Mouse (Mus musculus) layer of hippocampus, adult 2 months (tissue): ENCODE data around the gene Nup210. TPM values are rescaled to one million over a fixed set of nuclear protein-coding genes. Genes with fewer than 3 reads are reported as not detected.

Experiments
- DNase-seq, 2 experiments: peaks; one replicate each; pipeline ENCODE4 v3.0.0; 2022; ENCODE audit warnings: low spot score in 2 of 2
- H3K27ac ChIP-seq: fragments of 200-600 bp; 2 replicates; pipeline ENCODE4 v1.8.1; 2022
- H3K4me3 ChIP-seq: fragments of 200-600 bp; 2 replicates; pipeline ENCODE4 v1.8.1; 2022; ENCODE audit warnings: mild to moderate bottlenecking
- CTCF ChIP-seq: fragments of 200-600 bp; conservative IDR thresholded peaks from 2 replicates; pipeline ENCODE4 v1.8.1; 2022; ENCODE audit warnings: antibody characterized with exemption, mild to moderate bottlenecking, moderate library complexity
- total RNA-seq, 2 experiments: library from RNA; stranded (reverse); gene quantifications; 2 replicates each; pipeline ENCODE4 v1.2.3; 2021

Nup210 gene
- total RNA-seq, 2 experiments from 2014 or later, result 19.9 to 22.3 TPM

DNA sequence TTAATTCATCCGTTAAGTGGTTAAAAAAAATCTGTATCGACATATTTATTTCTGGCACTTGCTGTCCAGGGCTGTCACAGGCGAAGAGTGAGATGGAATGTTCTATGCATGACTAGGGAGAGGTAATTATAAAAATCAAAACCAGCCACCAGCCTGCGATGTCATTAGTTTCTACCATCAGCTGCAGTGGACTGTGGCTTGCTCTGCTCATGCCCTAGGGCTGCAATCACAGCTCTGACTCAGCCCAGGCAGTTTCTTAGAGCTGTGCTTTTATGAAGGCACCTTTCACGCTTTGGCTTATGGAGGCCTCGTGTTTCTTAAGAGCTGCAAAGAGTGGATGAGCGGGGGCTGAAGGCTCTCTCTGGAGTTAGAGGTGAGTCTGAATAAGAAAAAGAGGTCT, 95.8 kb downstream of the Nup210 start:
- H3K27ac ChIP-seq, result no peak overlapping the region
- DNase-seq, result no peak

DNA sequence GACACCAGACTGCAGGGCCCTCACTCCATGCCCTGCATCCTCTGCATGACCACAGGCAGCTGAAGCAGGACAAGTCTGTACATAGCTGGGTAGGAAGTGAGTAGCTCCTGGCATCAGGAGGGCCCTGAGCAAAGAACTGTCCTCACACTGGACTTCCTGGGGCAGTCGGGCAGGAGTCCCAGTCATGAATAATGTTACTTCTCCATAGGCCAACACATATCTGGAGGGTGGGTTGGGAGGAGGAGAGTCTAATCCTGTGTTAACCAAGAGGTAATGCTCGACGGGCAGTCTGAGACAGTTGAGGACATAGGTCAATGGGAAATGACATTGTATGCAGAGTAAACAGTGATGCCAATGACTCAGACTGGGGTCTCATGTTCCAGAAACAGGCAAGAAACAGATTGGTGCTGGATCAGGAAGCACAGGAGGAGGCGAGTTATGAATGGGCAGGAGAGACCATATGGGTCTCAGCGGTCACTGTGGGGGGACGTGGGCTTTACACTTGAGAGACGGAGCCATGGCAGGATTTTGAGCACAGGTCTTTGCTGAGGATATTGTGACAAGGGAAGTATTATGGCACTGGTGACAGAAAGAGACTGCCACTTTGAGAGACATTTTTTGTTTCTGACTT, 99.9 kb downstream of the Nup210 start:
- no peak overlapping the region for H3K27ac ChIP-seq
- no peak for DNase-seq
- H3K4me3 ChIP-seq, result no peak overlapping the region
- TF ChIP-seq CTCF, result no peak

More for the DNA sequence above, 95.8 kb downstream of the Nup210 start:
- no peak overlapping the region for H3K4me3 ChIP-seq
- no peak for TF ChIP-seq CTCF

DNA sequence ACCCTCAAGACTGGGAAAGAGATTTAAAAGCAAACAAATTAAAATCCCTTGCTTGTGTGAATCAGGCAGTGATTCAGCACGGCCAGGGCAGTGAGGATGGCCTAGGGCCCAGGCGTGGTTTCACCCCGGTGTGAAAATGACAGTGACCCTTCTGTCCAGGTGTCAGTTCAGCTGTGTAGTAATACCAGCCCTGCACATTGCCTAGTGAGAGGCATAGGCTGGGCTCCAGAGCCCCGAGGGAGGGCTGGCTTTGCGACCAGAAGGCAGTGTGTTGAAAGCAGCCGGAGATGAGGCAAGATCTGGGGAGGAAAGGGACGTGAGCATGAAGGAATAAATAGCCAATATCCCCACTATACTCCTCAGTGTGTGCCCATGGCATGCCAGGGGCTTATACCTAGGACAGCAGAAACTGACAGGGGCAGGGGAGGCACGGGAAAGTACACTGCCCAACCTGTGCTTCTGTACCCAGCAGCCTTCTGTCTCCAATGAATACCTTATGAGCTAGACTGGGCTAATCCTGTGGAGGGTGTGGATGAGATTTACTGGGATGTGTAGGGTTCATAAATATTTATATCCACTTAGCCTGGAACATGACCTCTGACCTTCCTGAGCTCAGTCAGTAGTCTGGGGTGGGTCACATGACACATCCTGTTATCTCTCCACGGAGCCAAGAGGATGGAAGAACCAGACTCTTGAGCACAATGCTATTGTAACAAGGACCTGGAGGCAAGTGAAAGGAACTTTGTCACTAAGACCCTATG, 102.3 kb downstream of the Nup210 start:
- Histone ChIP-seq H3K27ac (no peak overlapping the region), H3K4me3 (no peak overlapping the region)
- no peak for TF ChIP-seq CTCF
- no peak for DNase-seq

DNA sequence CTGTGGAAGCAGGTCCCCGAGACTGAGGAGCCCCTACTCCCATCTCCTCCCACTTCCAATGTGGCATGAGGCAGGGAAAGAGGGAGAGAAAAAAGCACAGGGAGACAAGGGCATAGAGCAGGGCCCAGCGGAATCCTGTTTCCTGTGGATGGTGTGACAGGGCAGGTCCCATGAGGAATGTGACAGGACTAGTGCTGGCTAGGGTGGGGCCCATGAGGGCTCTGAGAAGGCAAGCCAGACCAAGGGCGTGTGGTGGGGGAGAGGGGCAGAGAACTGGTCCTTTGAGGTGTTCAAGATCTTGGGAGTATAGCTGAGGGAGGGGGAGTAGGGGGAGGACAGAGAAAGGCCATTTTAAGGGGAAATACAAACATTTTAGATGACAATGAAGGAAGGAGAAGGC, 104.2 kb downstream of the Nup210 start:
- TF ChIP-seq CTCF, result no peak
- H3K4me3 ChIP-seq, result no peak overlapping the region
- no peak for DNase-seq

DNA sequence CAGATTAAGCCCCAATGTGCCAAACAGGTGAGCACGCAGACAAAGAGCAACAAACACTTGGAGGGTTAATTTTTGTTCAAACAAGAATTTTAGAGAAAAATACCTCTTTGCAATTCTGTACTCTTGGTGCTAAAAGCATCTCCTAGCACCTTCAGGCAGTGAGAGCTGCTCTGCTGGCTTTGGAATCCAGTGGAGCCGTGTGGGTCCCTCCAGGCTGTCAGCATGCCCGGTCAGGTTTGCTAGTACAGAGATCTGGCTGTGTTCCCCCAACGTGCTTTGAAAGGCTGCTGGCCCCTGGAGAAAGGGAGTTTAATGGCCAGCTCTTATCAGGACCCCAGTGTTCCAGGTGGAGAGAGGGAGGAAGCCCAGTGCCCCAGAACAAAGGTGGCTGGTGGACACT, 105.1 kb downstream of the Nup210 start:
- H3K4me3 ChIP-seq, result no peak overlapping the region
- TF ChIP-seq CTCF, result no peak
- H3K27ac ChIP-seq, result no peak overlapping the region
- DNase-seq, result no peak

More for the DNA sequence above, 104.2 kb downstream of the Nup210 start:
- H3K27ac ChIP-seq, result no peak overlapping the region

DNA sequence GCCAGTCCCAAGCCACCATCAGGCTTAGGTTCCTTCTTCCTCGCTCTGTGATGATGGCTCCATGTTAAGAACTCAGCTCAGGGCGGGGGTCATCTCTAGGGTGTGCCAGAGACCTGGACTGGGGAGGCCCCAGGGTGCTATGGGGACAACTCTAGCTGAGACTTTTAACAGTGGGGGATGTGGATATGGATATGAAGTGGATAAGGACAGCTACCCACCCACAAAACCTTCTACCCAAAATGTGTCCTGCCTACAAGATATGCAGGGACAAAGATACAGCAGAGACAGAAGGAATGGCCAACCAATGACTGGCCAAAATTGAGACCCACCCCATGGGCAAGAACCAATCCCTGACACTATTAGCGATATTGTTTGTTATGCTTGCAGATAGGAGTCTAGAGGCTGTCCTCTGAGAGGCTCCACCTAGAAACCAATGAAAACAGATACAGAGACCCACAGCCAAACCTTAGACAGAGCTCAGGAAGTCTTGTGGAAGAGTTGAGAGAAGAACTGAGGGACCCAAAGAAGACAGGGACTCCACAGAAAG, 108.3 kb downstream of the Nup210 start:
- Histone ChIP-seq H3K27ac (no peak overlapping the region), H3K4me3 (no peak overlapping the region)
- no peak for DNase-seq
- TF ChIP-seq CTCF, result no peak

DNA sequence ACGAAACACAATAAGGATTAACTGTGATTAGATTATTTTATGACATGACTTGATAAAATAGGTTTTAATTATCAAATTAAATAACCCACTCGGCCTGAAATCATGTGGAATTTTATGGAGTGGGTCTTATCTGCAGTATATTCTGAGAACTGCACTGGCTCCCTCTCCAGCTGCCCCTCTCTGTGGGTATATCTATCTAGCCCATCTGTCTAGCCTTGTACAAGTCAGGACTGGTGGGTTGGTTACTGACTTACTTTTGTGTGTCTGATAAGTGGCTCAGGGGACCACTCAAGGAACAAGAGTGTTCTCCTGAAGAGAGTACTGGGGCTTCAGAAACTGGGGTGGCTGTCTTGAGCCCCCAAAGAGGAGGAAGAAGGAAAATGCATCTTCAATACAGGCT, 109.4 kb downstream of the Nup210 start:
- Histone ChIP-seq H3K4me3 (no peak overlapping the region), H3K27ac (no peak overlapping the region)
- no peak for TF ChIP-seq CTCF
- DNase-seq, result no peak

DNA sequence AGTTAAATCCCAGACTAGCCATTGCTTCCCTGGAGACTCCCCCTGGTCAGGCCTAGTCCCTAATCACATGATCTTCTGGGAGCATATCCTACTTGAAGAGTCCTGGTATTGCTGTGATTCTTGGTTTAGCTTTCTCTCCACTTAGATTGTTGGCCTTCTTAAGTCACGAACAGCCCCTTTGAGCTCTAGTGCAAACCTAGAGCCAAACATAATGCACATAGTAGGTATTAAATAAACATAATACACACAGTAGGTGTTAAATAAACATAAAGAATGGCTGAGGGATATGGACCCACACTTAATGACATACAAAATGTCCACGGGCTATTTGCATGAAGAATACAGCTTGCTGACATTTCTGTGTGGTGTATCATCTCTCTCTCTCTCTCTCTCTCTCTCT, 112.5 kb downstream of the Nup210 start:
- DNase-seq, result no peak
- no peak overlapping the region for H3K27ac ChIP-seq
- TF ChIP-seq CTCF, result no peak
- H3K4me3 ChIP-seq, result no peak overlapping the region

DNA sequence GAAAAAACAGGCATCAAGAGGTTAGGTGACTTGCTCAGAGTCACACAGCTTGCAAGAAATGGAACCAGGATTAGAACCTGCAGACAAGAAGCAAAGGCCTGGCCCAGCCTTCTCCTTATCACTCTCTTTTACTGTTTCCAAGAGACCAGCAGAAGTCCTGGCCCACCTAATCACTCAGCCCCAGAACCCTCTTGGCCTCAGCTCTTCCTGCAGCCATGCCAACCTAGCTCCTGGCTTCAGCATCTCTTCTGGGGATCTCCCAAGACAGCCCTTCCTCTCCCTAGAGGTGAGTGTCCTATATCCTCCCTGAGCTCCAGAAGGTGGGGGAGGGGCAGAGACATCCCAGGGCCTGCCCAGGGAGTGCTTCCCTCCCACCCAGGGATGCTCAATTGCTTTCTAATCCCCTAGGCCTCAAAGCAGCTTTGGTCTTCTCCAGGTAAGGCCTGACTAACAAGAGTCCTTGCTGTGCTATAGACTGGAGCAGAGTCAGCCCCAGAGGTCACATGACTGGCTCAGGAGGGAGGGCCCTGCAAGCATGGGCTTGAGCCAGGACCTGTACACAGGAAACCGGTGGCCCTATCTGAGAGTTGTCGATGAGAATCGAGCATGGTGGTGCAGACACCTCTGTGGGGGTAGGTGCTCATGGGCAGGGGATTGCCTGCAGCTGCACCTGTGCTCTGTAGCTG, 113.2 kb downstream of the Nup210 start:
- no peak for TF ChIP-seq CTCF
- no peak overlapping the region for H3K27ac ChIP-seq

DNA sequence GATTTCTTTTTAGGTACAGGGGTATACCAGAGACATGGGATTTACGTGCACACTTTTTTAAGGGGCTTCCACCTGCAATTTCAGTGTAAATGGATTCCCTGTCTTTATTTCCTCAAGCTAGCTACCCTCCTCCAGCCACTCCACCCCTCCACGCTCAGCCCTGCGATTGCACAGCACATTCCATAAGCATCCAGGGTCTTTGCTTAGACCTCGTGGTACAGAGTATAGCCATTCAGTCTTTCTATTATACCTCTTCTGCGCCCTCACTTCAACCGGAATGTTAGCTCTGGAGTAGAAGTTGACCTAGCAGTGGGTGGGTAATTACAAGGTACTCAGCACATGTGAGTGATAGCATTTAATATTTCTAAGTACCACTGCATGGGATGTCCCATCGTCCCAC, 115.1 kb downstream of the Nup210 start:
- DNase-seq, result no peak
- Histone ChIP-seq H3K27ac (peak overlapping the region; percentile 83), H3K4me3 (no peak overlapping the region)
- no peak for TF ChIP-seq CTCF

More for the DNA sequence above, 113.2 kb downstream of the Nup210 start:
- no peak overlapping the region for H3K4me3 ChIP-seq
- no peak for DNase-seq

DNA sequence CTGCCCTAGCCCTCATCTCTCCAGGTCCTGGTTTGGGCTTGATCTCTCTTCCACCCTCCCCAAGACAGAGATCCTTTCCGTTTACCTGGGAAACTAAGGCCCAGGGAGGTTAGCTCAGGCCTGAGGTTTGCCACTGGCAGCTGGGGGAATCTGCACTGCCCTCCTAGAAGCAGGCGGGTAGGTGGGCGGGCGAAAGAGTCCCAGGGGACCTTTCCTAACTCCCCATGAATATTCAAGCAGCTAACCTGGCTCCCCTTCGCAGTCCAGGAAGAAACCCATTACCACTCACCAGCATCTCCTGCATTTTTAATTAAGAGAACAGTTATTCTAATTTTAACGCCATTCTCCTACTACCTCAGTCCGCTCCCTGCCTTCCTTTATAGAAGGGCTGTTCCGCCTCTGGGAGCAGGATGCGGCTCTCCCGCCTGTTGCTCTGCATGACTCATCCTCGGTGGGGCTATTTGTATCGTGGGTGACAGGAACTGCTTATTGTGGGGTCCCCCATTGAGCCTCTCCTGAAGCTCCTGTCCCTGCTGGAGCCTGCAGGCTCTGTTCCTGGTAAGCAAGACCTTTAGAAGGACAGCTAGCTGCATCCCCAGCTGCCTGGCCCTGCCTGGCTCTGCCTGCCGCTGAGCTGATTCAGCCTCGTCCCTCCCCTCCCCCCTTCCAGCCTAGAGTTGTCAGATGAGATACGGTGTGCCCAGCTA, 115.7 kb downstream of the Nup210 start:
- H3K27ac ChIP-seq, result peak overlapping the region; percentile 83
- no peak for TF ChIP-seq CTCF
- DNase-seq, result peak; percentile 31 to 42
- H3K4me3 ChIP-seq, result peak overlapping the region; percentile 3; the same call in 1 of the 2 replicates

DNA sequence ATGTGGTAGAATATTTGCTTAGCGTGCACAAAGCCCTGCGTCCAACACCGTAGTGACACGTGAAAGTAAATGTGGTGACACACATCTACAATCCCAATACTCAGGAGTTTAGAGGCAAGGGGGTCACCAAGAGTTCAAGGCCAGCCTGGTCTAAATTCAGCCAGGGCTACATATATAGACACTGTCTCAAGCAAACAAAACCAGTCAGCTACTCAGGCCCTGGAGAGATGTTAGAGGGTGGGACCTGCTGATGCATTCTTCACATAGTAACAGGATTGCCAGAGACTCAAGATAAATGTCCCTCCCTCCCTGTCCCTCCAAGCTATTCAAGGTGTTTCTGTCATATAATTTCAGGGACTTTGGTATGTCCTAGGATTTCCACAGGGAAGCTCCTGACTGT, 117.5 kb downstream of the Nup210 start:
- Histone ChIP-seq H3K4me3 (no peak overlapping the region), H3K27ac (no peak overlapping the region)
- TF ChIP-seq CTCF, result no peak
- no peak for DNase-seq

DNA sequence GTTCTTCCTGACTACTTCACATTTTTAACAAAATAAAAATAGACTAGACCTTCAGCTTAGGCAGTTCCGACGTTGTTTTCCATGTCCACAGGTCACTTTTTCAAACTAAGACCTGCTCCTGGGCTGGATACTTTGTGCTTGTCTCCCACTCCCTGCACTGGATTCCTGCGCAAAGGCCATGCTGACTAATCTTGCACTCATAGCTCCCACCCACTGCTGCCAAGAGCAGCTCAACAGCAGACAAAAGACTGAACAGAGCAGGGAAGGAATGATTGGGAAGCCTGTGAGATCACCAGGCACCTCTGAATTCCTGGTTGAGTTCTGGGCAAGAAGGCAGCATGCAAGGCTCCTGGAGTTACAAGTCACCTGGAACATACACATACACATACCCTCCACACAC, 119.6 kb downstream of the Nup210 start:
- Histone ChIP-seq H3K4me3 (no peak overlapping the region), H3K27ac (no peak overlapping the region)
- no peak for DNase-seq
- no peak for TF ChIP-seq CTCF
